ENCODE assay signal across 8 mouse cellular contexts in genomic region chr17:70746379-70747079, GRCm38 (mm10).
DNase-seq lines count a peak whose midpoint lies in the region; ATAC-seq and TF ChIP-seq lines count a peak whose summit lies in the region.

No protein-coding gene starts in this region.

- no peak overlapping the region for H3K4me3 ChIP-seq in heart, postnatal 0 days (ENCODE audit: low read depth, low read length)
- H3K4me3 ChIP-seq in ES-Bruce4 (ENCODE audit: low read depth, low read length) = no peak overlapping the region
- H3K4me3 ChIP-seq in heart, embryonic 12.5 days = no peak overlapping the region

- no peaks in the 10 kb centered on the region for H3K27me3 ChIP-seq in heart, postnatal 0 days (ENCODE audit: control insufficient read depth, insufficient read depth, low read length)
- no peaks in the 10 kb centered on the region for H3K27me3 ChIP-seq in ES-Bruce4 (ENCODE audit: control insufficient read depth, insufficient read depth, low read length, poor library complexity, severe bottlenecking)
- H3K27me3 ChIP-seq in heart, embryonic 12.5 days (replicated peaks) = no peaks in the 10 kb centered on the region

- no peak overlapping the region for H3K9ac ChIP-seq in heart, postnatal 0 days (replicated peaks; ENCODE audit: low read depth, low read length)
- H3K9ac ChIP-seq in ES-Bruce4 (ENCODE audit: low read depth, poor library complexity, severe bottlenecking) = peak overlapping the region; percentile 57
- no peak overlapping the region for H3K9ac ChIP-seq in heart, embryonic 12.5 days

- H3K4me2 ChIP-seq in heart, postnatal 0 days (ENCODE audit: low read depth, low read length) = 0 out of 2 replicates have a peak overlapping the region, but pooled peaks have one; percentile 6
- no peak overlapping the region; the same call in 1 of the 2 replicates for H3K4me2 ChIP-seq in heart, embryonic 12.5 days

- WGBS in heart, postnatal 0 days = 46% methylated on average over 9 of the region's 9 CpGs
- WGBS in heart, embryonic 12.5 days = 51% methylated on average over 9 of the region's 9 CpGs

- no peak for ATAC-seq in heart, postnatal 0 days (ENCODE audit: insufficient read depth, low read depth)
- peak; percentile 38 for ATAC-seq in granulocyte monocyte progenitor cell, adult 5-6 weeks (replicated peaks; ENCODE audit: poor library complexity, severe bottlenecking)
- no peak for ATAC-seq in frontal cortex, adult (ENCODE audit: low TSS enrichment)
- no peak for ATAC-seq in heart, embryonic 12.5 days (ENCODE audit: insufficient number of reproducible peaks, low FRiP score)

- intact Hi-C loops in heart, postnatal 14 days (cut with DNase I) = no loop called here

- no peaks in the 10 kb centered on the region for H3K9me3 ChIP-seq in heart, postnatal 0 days (replicated peaks; ENCODE audit: control insufficient read depth, low read length)
- no peaks in the 10 kb centered on the region for H3K9me3 ChIP-seq in ES-Bruce4 (replicated peaks; ENCODE audit: control insufficient read depth, insufficient read depth, low read length, poor library complexity, severe bottlenecking)
- no peaks in the 10 kb centered on the region for H3K9me3 ChIP-seq in heart, embryonic 12.5 days (replicated peaks)

- TF ChIP-seq EP300 in heart, postnatal 0 days (IDR thresholded peaks at IDR 0.05; ENCODE audit: low read depth) = no peak
- TF ChIP-seq EP300 in ES-Bruce4 (IDR thresholded peaks at IDR 0.05; ENCODE audit: insufficient read depth, low read depth, low read length) = peak; percentile 76

- H3K4me1 ChIP-seq in heart, postnatal 0 days (ENCODE audit: control insufficient read depth, insufficient read depth) = peaks cover 22% of the 10 kb centered on the region
- peaks cover 5% of the 10 kb centered on the region for H3K4me1 ChIP-seq in ES-Bruce4 (ENCODE audit: control insufficient read depth, insufficient read depth, low read length)
- H3K4me1 ChIP-seq in heart, embryonic 12.5 days (replicated peaks) = peaks cover 18% of the 10 kb centered on the region

- peak; percentile 30; the same call in 1 of the 2 replicates for TF ChIP-seq CTCF in heart, postnatal 0 days (IDR thresholded peaks at IDR 0.05; ENCODE audit: low read depth)
- peak; percentile 52 for TF ChIP-seq CTCF in ES-Bruce4 (IDR thresholded peaks at IDR 0.05; ENCODE audit: low read depth, low read length)

- no peaks in the 10 kb centered on the region for H3K36me3 ChIP-seq in heart, postnatal 0 days (replicated peaks; ENCODE audit: control insufficient read depth, insufficient read depth, low read length)
- H3K36me3 ChIP-seq in ES-Bruce4 (ENCODE audit: control insufficient read depth, insufficient read depth, low read length, poor library complexity, severe bottlenecking) = no peaks in the 10 kb centered on the region
- no peaks in the 10 kb centered on the region for H3K36me3 ChIP-seq in heart, embryonic 12.5 days

- TF ChIP-seq POLR2A in ES-Bruce4 (IDR thresholded peaks at IDR 0.05; ENCODE audit: insufficient read depth, low read length) = no peak

- no peak for DNase-seq in heart, postnatal 0 days (ENCODE audit: low spot score)
- DNase-seq in heart, postnatal 14 days = no peak
- peak; percentile 63 for DNase-seq in lung, postnatal 25 days (ENCODE audit: low spot score)
- DNase-seq in cerebellum, adult 8-10 months = no peak

- no peak overlapping the region for H3K27ac ChIP-seq in heart, postnatal 0 days (ENCODE audit: low read depth)
- peak overlapping the region; percentile 95 for H3K27ac ChIP-seq in ES-Bruce4 (ENCODE audit: insufficient read depth, low read length)
- H3K27ac ChIP-seq in heart, embryonic 12.5 days (ENCODE audit: poor library complexity, severe bottlenecking) = no peak overlapping the region
